Mouse (Mus musculus) adrenal gland, adult 2 months (tissue): Measurements from ENCODE around the gene Tnfrsf26. TPM values are rescaled to one million over a fixed set of nuclear protein-coding genes. Genes with fewer than 3 reads are reported as not detected.
"Not testable (repeated sequence)": the region's sequence is repeated elsewhere in the genome, so short reads cannot be mapped to it uniquely, and the experiment has no call there.

ENCODE experiments used
- DNase-seq: peaks from one replicate; pipeline ENCODE4 v3.0.0; 2021
- long read RNA-seq: library from polyadenylated mRNA; stranded (forward); transcript quantifications from one replicate; pipeline ENCODE4 v2.0.0, GENCODE M21; 2021
- polyA plus RNA-seq: library from polyadenylated mRNA; depleted of rRNA; stranded (reverse); fragments of >200 nt; gene quantifications from 2 replicates; pipeline ENCODE4 v1.2.3, GENCODE M21; 2012; rRNA removed
- total RNA-seq, 2 experiments: library from RNA; stranded (reverse); gene quantifications; 2 replicates each; pipeline ENCODE4 v1.2.3; 2021

The Tnfrsf26 gene
- total RNA-seq (1 to 10 TPM in 1 of 2 experiments, under 1 TPM in 1; 0.55 to 1.1 TPM), polyA plus RNA-seq (0.17 and 0.29 TPM in 2 replicates)
- long read RNA-seq, partial matches to known transcripts, result 1 of 1 reads
- long read RNA-seq, other reads (novel, unspliced or antisense), result 0 of 1 reads

- no peak for DNase-seq
Observed at GRCm38 (mm10) chr7:143628540-143628939, at the start of gene Tnfrsf26. Gene Tnfrsf26, minus strand, starts transcription at chr7:143628722.

- no peak for DNase-seq
Observed at GRCm38 (mm10) chr7:143666427-143667311, 38.1 kb upstream of the Tnfrsf26 start.

GRCm38 (mm10) chr7:143663470-143663869, 34.9 kb upstream of the Tnfrsf26 start:
- DNase-seq, result no peak

GRCm38 (mm10) chr7:143660797-143661196, 32.3 kb upstream of the Tnfrsf26 start:
- no peak for DNase-seq

- not testable (repeated sequence) for DNase-seq
Observed at GRCm38 (mm10) chr7:143649769-143650346, 21.3 kb upstream of the Tnfrsf26 start.

GRCm38 (mm10) chr7:143649034-143649768, 20.7 kb upstream of the Tnfrsf26 start, which contains the start of gene Tnfrsf22:
Gene Tnfrsf22, minus strand, starts transcription at chr7:143649661.
- peak; percentile 93 for DNase-seq

GRCm38 (mm10) chr7:143643949-143644348, 15.4 kb upstream of the Tnfrsf26 start:
- DNase-seq, result not testable (repeated sequence)

GRCm38 (mm10) chr7:143636674-143637073, 8.2 kb upstream of the Tnfrsf26 start:
- no peak for DNase-seq

- DNase-seq, result no peak
Observed at GRCm38 (mm10) chr7:143631503-143631902, 3.0 kb upstream of the Tnfrsf26 start.

- no peak for DNase-seq
Observed at GRCm38 (mm10) chr7:143629501-143629900, 979 bp upstream of the Tnfrsf26 start.

- no peak for DNase-seq
Observed at GRCm38 (mm10) chr7:143627555-143628286, 801 bp downstream of the Tnfrsf26 start.

GRCm38 (mm10) chr7:143626178-143626577, 2.3 kb downstream of the Tnfrsf26 start:
- DNase-seq, result no peak

- no peak for DNase-seq
Observed at GRCm38 (mm10) chr7:143625151-143625550, 3.4 kb downstream of the Tnfrsf26 start.

- DNase-seq, result no peak
Observed at GRCm38 (mm10) chr7:143624561-143624960, 4.0 kb downstream of the Tnfrsf26 start.

- peak; percentile 13 for DNase-seq
Observed at GRCm38 (mm10) chr7:143620951-143621350, 7.6 kb downstream of the Tnfrsf26 start.

GRCm38 (mm10) chr7:143614404-143615135, 14.0 kb downstream of the Tnfrsf26 start:
- peak; percentile 40 for DNase-seq

- DNase-seq, result no peak
Observed at GRCm38 (mm10) chr7:143612215-143612614, 16.3 kb downstream of the Tnfrsf26 start.

- DNase-seq, result no peak
Observed at GRCm38 (mm10) chr7:143605321-143605720, 23.2 kb downstream of the Tnfrsf26 start.

- no peak for DNase-seq
Observed at GRCm38 (mm10) chr7:143604889-143605288, 23.6 kb downstream of the Tnfrsf26 start.

- DNase-seq, result no peak
Observed at GRCm38 (mm10) chr7:143601705-143602104, 26.8 kb downstream of the Tnfrsf26 start.

- DNase-seq, result no peak
Observed at GRCm38 (mm10) chr7:143600231-143600740, 28.2 kb downstream of the Tnfrsf26 start.
